8 mouse cellular contexts compared by ENCODE assay signal in genomic region chr5:123076419-123077281, GRCm38 (mm10). TPM values are rescaled to one million over a fixed set of nuclear protein-coding genes. Genes with fewer than 3 reads are reported as not detected.
DNase-seq lines count a peak whose midpoint lies in the region; ATAC-seq and TF ChIP-seq lines count a peak whose summit lies in the region.

No protein-coding gene starts in this region.

- peak; percentile 74; the same call in 1 of the 2 replicates for ATAC-seq in cerebellum, adult (ENCODE audit: insufficient number of reproducible peaks, low FRiP score, low TSS enrichment)
- ATAC-seq in lung, postnatal 0 days: peak; percentile 73
- ATAC-seq in liver, embryonic 14.5 days (ENCODE audit: insufficient read depth): peak; percentile 79
- peak; percentile 90 for ATAC-seq in stomach, embryonic 14.5 days (ENCODE audit: insufficient number of reproducible peaks, insufficient read depth, low FRiP score, low read depth)

- DNase-seq in cerebellum, postnatal 4 days (ENCODE audit: low spot score in 2 of 2): no peak
- peak; percentile 36 for DNase-seq in lung, postnatal 0 days (ENCODE audit: low spot score)
- no peak for DNase-seq in lung, postnatal 4 days
- DNase-seq in gastrocnemius, postnatal 25 days: peak; percentile 28
- peak; percentile 50 to 66 (median 59) for DNase-seq in liver, embryonic 14.5 days (ENCODE audit: low read depth in 3 of 3, low spot score in 3 of 3)
- DNase-seq in urinary bladder, postnatal 25 days (ENCODE audit: low spot score): no peak

- peak overlapping the region; percentile 100 for H3K4me2 ChIP-seq in lung, postnatal 0 days (replicated peaks; ENCODE audit: low read depth, low read length)
- peak overlapping the region; percentile 85 for H3K4me2 ChIP-seq in liver, embryonic 14.5 days (ENCODE audit: low read depth)
- H3K4me2 ChIP-seq in stomach, embryonic 14.5 days (replicated peaks; ENCODE audit: low read depth, low read length): peak overlapping the region; percentile 95

- H3K9me3 ChIP-seq in lung, postnatal 0 days (ENCODE audit: low read length): no peaks in the 10 kb centered on the region
- peaks cover 2% of the 10 kb centered on the region; the same call in 1 of the 2 replicates for H3K9me3 ChIP-seq in liver, embryonic 14.5 days (ENCODE audit: control insufficient read depth, low read length)
- H3K9me3 ChIP-seq in stomach, embryonic 14.5 days (ENCODE audit: control insufficient read depth, low read depth, low read length): no peaks in the 10 kb centered on the region

- peak overlapping the region; percentile 69 for H3K4me3 ChIP-seq in lung, postnatal 0 days (ENCODE audit: low read depth, low read length)
- H3K4me3 ChIP-seq in liver, embryonic 14.5 days (ENCODE audit: insufficient read depth in 1 of 2, low read depth in 2 of 2, low read length in 2 of 2): peak overlapping the region; percentile 72 to 85
- H3K4me3 ChIP-seq in stomach, embryonic 14.5 days (ENCODE audit: low read depth, low read length): peak overlapping the region; percentile 71

- H3K36me3 ChIP-seq in lung, postnatal 0 days (ENCODE audit: insufficient read depth, low read length): no peaks in the 10 kb centered on the region
- H3K36me3 ChIP-seq in liver, embryonic 14.5 days (replicated peaks; ENCODE audit: control insufficient read depth, insufficient read depth, low read depth): peaks cover 10% of the 10 kb centered on the region
- H3K36me3 ChIP-seq in stomach, embryonic 14.5 days (ENCODE audit: control insufficient read depth, insufficient read depth, low read length): no peaks in the 10 kb centered on the region

- no peak for TF ChIP-seq CTCF in lung, postnatal 0 days (IDR thresholded peaks at IDR 0.05)
- no peak for TF ChIP-seq CTCF in liver, embryonic 14.5 days (IDR thresholded peaks at IDR 0.05; ENCODE audit: low read depth)

- no peak for TF ChIP-seq EP300 in lung, postnatal 0 days (IDR thresholded peaks at IDR 0.05)
- TF ChIP-seq EP300 in liver, embryonic 14.5 days (IDR thresholded peaks at IDR 0.05; ENCODE audit: low read depth): peak; percentile 72

- WGBS in lung, postnatal 0 days: 2% methylated on average over 33 of the region's 35 CpGs
- under 1% methylated on average over 35 of the region's 35 CpGs for WGBS in liver, embryonic 14.5 days (ENCODE audit: insufficient replicate concordance)
- 3% methylated on average over 34 of the region's 35 CpGs for WGBS in stomach, embryonic 14.5 days

- H3K27me3 ChIP-seq in lung, postnatal 0 days (replicated peaks; ENCODE audit: insufficient read depth, low read length): no peaks in the 10 kb centered on the region
- no peaks in the 10 kb centered on the region for H3K27me3 ChIP-seq in liver, embryonic 14.5 days (ENCODE audit: control insufficient read depth, insufficient read depth, low read length)
- no peaks in the 10 kb centered on the region for H3K27me3 ChIP-seq in stomach, embryonic 14.5 days (ENCODE audit: control insufficient read depth, insufficient read depth, low read length)

- peaks cover 8% of the 10 kb centered on the region; the same call in 1 of the 2 replicates for H3K4me1 ChIP-seq in lung, postnatal 0 days (ENCODE audit: insufficient read depth, low read depth, low read length)
- peaks cover 23 to 24% of the 10 kb centered on the region in 2 experiments for H3K4me1 ChIP-seq in liver, embryonic 14.5 days (replicated peaks; ENCODE audit: control insufficient read depth in 2 of 2, insufficient read depth in 2 of 2, low read length in 1 of 2)
- peaks cover 12% of the 10 kb centered on the region; the same call in 1 of the 2 replicates for H3K4me1 ChIP-seq in stomach, embryonic 14.5 days (ENCODE audit: control insufficient read depth, insufficient read depth, low read length)

- H3K27ac ChIP-seq in lung, postnatal 0 days (ENCODE audit: low read length): peak overlapping the region; percentile 69
- peak overlapping the region; percentile 94 for H3K27ac ChIP-seq in liver, embryonic 14.5 days
- peak overlapping the region; percentile 4; the same call in 1 of the 2 replicates for H3K27ac ChIP-seq in stomach, embryonic 14.5 days (ENCODE audit: low read length)

- H3K9ac ChIP-seq in lung, postnatal 0 days (replicated peaks; ENCODE audit: low read depth): peak overlapping the region; percentile 76
- peak overlapping the region; percentile 95 for H3K9ac ChIP-seq in liver, embryonic 14.5 days (replicated peaks)
- peak overlapping the region; percentile 62 for H3K9ac ChIP-seq in stomach, embryonic 14.5 days (replicated peaks; ENCODE audit: low read depth, low read length)

RNA-seq across cellular contexts. Expression of gene Tmem120b, which starts 8.4 kb away (rescaled TPM):
- polyA plus RNA-seq in lung, postnatal 0 days (2015; fragmentation: Nextera tagmentation; extraction: Ambion mirVana): 11.9 and 12.2 TPM in 2 replicates
- 10 to 100 TPM; 14.1 to 15.3 TPM for total RNA-seq in gastrocnemius, postnatal 25 days (2021)
- polyA plus RNA-seq in liver, embryonic 14.5 days (2012; rRNA removed): 17.7 and 19.0 TPM in 2 replicates
- 18.0 and 18.1 TPM in 2 replicates for polyA plus RNA-seq in liver, embryonic 14.5 days (2014; fragmentation: Nextera tagmentation; extraction: Ambion mirVana)
- 9.0 and 9.3 TPM in 2 replicates for polyA plus RNA-seq in stomach, embryonic 14.5 days (2014; fragmentation: Nextera tagmentation; extraction: Ambion mirVana)

RNA-seq across cellular contexts. Expression of gene Morn3, which starts 29.8 kb away (rescaled TPM):
- 5.3 and 8.3 TPM in 2 replicates for polyA plus RNA-seq in lung, postnatal 0 days (2015; fragmentation: Nextera tagmentation; extraction: Ambion mirVana)
- not detected for total RNA-seq in gastrocnemius, postnatal 25 days (2021)
- not detected in 2 replicates for polyA plus RNA-seq in liver, embryonic 14.5 days (2012; rRNA removed)
- not detected in 2 replicates for polyA plus RNA-seq in liver, embryonic 14.5 days (2014; fragmentation: Nextera tagmentation; extraction: Ambion mirVana)
- not detected in 2 replicates for polyA plus RNA-seq in stomach, embryonic 14.5 days (2014; fragmentation: Nextera tagmentation; extraction: Ambion mirVana)

RNA-seq across cellular contexts. Expression of gene Rhof, which starts 55.8 kb away (rescaled TPM):
- 12.4 and 16.8 TPM in 2 replicates for polyA plus RNA-seq in lung, postnatal 0 days (2015; fragmentation: Nextera tagmentation; extraction: Ambion mirVana)
- under 1 TPM; 0.23 to 0.38 TPM for total RNA-seq in gastrocnemius, postnatal 25 days (2021)
- 1.8 and 2.1 TPM in 2 replicates for polyA plus RNA-seq in liver, embryonic 14.5 days (2012; rRNA removed)
- polyA plus RNA-seq in liver, embryonic 14.5 days (2014; fragmentation: Nextera tagmentation; extraction: Ambion mirVana): 2.5 and 2.6 TPM in 2 replicates
- polyA plus RNA-seq in stomach, embryonic 14.5 days (2014; fragmentation: Nextera tagmentation; extraction: Ambion mirVana): 2.0 and 2.3 TPM in 2 replicates

Comparison
In these comparisons a context has a peak if more than half of its experiments do, and no peak if none do; other contexts are left out.
1. DNase-seq: peak in lung, postnatal 0 days (single experiment), gastrocnemius, postnatal 25 days (single experiment) and liver, embryonic 14.5 days (3 of 3); none in cerebellum, postnatal 4 days (0 of 2), lung, postnatal 4 days (0 of 2) and urinary bladder, postnatal 25 days (single experiment).
2. H3K27ac ChIP-seq: peak in every context shown above with its lines; median percentile 94 in liver, embryonic 14.5 days; 69 in lung, postnatal 0 days; 4 in stomach, embryonic 14.5 days.
3. Peak in every context shown above with its lines, with median percentiles within 50 percentile points of each other: ATAC-seq, H3K4me2 ChIP-seq, H3K4me3 ChIP-seq and H3K9ac ChIP-seq.